Mouse (Mus musculus) liver, adult 2 months (tissue): Measurements from ENCODE around the gene Gnb3. TPM values are rescaled to one million over a fixed set of nuclear protein-coding genes. Genes with fewer than 3 reads are reported as not detected.

Source experiments
- DNase-seq: peaks from one replicate; pipeline ENCODE4 v3.0.0-alpha.2; 2011; ENCODE audit warnings: low read depth, low spot score; ENCODE audit errors: extremely low read depth
- H3K27ac ChIP-seq: fragments of 200-500 bp; replicated peaks from 2 replicates; pipeline ENCODE4 v1.5.1; 2012; ENCODE audit warnings: low read depth, mild to moderate bottlenecking, control low read depth, inconsistent platforms, low read length; ENCODE audit not compliant: insufficient read depth
- H3K27me3 ChIP-seq: fragments of 200-500 bp; 2 replicates; pipeline ENCODE4 v1.6.1; 2012; ENCODE audit warnings: mild to moderate bottlenecking, moderate library complexity, low read length, inconsistent platforms; ENCODE audit not compliant: control insufficient read depth, insufficient read depth
- H3K36me3 ChIP-seq: fragments of 200-500 bp; 2 replicates; pipeline ENCODE4 v1.6.1; 2012; ENCODE audit warnings: low read length, inconsistent platforms; ENCODE audit not compliant: control insufficient read depth, insufficient read depth
- H3K4me1 ChIP-seq: fragments of 200-500 bp; 2 replicates; pipeline ENCODE4 v1.6.1; 2011; ENCODE audit warnings: low read length; ENCODE audit not compliant: control insufficient read depth, insufficient read depth
- H3K4me3 ChIP-seq: fragments of 200-500 bp; 2 replicates; pipeline ENCODE4 v1.5.1; 2011; ENCODE audit warnings: low read depth, mild to moderate bottlenecking, control low read depth, low read length, moderate library complexity; ENCODE audit not compliant: insufficient read depth
- H3K79me2 ChIP-seq: fragments of 200-500 bp; 2 replicates; pipeline ENCODE4 v1.6.1; 2012; ENCODE audit warnings: inconsistent platforms, mild to moderate bottlenecking, low read length, moderate library complexity; ENCODE audit not compliant: control insufficient read depth, insufficient read depth
- H3K9ac ChIP-seq: fragments of 200-500 bp; 2 replicates; pipeline ENCODE4 v1.6.1; 2012; ENCODE audit warnings: low read depth, mild to moderate bottlenecking, control low read depth, inconsistent platforms, low read length
- CTCF ChIP-seq: fragments of 200-500 bp; IDR thresholded peaks from 2 replicates; pipeline ENCODE4 v1.5.1; 2011; ENCODE audit warnings: low read depth, low read length, control low read depth
- POLR2A ChIP-seq: fragments of 200-500 bp; IDR thresholded peaks from 2 replicates; pipeline ENCODE4 v1.6.1; 2011; ENCODE audit warnings: low read length, control low read depth; ENCODE audit not compliant: insufficient read depth; ENCODE audit errors: extremely low read depth
- WGBS: fragments of 180-500 bp; shearing (Covaris S2); methylation state at CpG from one replicate; pipeline ENCODE4 v1.1.7; 2018; 5-methylcytosine and 5-hydroxymethylcytosine counted together
- polyA plus RNA-seq: library from polyadenylated mRNA; depleted of rRNA; stranded (reverse); fragments of >200 nt; gene quantifications from 2 replicates; pipeline ENCODE4 v1.2.3, GENCODE M21; 2012
- total RNA-seq: library from RNA; depleted of rRNA; stranded (reverse); fragments of >200 nt; gene quantifications from 2 replicates; pipeline ENCODE4 v1.2.3, GENCODE M21; 2014

Gene Gnb3
- total and polyA plus RNA-seq, 2 experiments, result not detected

DNA sequence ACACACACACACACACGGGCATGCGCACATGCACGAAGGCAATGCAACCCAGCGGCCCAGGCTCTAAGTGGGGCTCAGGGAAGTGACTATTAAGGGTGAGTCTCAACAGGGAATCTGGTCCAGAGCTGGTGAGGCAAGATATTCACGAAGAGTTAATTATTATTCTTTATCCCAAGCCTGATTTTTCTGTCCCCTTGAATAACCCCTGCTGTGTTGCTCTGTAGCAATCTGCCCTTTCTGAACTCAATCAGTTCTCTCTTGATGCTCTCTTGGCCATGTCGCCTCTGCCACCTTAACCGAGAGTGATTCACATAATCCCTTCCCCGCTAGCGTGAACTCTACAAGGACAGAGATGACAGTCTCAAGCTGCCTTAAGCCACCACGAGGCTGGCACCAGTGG lies 43.3 kb upstream of the Gnb3 start:
- 40% methylated on average over 10 of the region's 10 CpGs for WGBS
- TF ChIP-seq CTCF, result no peak
- no peak for TF ChIP-seq POLR2A
- Histone ChIP-seq H3K9ac (no peak overlapping the region), H3K4me3 (no peak overlapping the region), H3K4me1 (peaks cover 10% of the 10 kb centered on the region), H3K79me2 (no peaks in the 10 kb centered on the region), H3K36me3 (no peaks in the 10 kb centered on the region), H3K27me3 (no peaks in the 10 kb centered on the region), H3K27ac (peak overlapping the region; percentile 79)
- DNase-seq, result peak; percentile 95

DNA sequence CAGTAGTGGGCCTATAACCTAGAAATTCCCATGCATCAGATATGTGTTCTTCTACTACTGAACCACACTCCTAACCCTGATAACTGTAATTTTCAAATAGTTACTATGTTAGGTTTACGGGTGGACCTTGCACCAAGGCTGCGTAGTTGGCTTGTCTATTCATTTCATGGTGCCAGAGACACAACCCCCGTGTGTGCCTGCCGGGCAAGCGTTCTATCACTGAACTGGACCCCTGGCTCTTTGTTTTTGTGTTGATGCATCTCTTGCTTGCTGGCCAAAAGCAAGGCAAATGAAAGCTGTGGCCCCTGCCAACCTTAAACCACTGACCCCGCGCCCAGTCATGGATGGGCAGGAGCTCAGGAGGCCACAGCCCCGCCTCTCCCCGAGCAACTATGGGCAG lies 41.7 kb upstream of the Gnb3 start:
- no peaks in the 10 kb centered on the region for H3K36me3 ChIP-seq
- H3K27me3 ChIP-seq, result no peaks in the 10 kb centered on the region
- no peaks in the 10 kb centered on the region for H3K79me2 ChIP-seq
- H3K9ac ChIP-seq, result peak overlapping the region; percentile 40
- DNase-seq, result peak; percentile 95
- peak overlapping the region; percentile 83 for H3K27ac ChIP-seq
- H3K4me3 ChIP-seq, result peak overlapping the region; percentile 12; the same call in 1 of the 2 replicates
- peaks cover 10% of the 10 kb centered on the region for H3K4me1 ChIP-seq
- 48% methylated on average over 9 of the region's 9 CpGs for WGBS
- TF ChIP-seq POLR2A (no peak), CTCF (no peak)

DNA sequence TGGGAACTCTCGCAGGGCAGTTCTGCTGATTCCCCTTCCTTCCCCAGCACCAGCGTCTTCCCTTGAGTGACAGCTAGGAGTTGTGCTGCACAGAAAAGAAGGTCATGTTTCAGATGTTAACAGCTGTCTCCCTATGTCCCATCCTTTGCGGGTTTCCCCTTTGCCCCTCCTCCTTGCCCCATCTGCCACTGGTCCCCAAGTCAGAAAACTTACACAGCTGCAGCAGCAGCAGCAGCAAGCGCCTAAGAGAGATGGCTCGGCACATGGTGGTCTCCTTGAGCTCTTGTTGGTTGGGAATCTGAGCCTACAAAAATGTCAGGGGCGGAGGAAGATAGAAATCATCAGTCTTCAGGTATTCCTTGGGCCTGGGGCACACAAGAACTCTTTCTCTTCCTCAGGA lies 39.3 kb upstream of the Gnb3 start:
- Histone ChIP-seq H3K79me2 (no peaks in the 10 kb centered on the region), H3K27me3 (no peaks in the 10 kb centered on the region), H3K36me3 (no peaks in the 10 kb centered on the region), H3K4me3 (no peak overlapping the region), H3K4me1 (peaks cover 10% of the 10 kb centered on the region), H3K9ac (no peak overlapping the region), H3K27ac (no peak overlapping the region)
- 63% methylated on average over 6 of the region's 6 CpGs for WGBS
- DNase-seq, result no peak
- TF ChIP-seq CTCF (no peak), POLR2A (no peak)

DNA sequence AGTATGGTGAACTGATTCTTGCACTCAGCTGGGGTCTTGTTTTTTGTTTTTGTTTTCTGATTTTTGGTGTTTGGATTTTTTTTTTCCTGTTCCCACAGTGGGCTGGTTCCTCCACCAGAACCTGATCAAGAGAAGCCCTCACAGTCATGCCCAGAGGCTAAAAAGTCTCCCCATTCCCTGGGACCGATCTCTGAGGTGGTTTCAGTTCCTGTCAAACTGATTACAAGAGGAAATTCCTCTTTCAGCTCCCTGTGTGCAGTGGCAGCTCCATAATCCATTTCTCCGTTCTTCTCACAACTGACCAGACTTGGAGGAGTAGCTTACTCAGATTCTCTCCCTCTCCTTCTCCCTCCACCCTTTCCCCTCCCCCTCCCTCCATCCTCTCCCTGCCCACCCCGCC lies 34.3 kb upstream of the Gnb3 start:
- no peak overlapping the region for H3K27ac ChIP-seq
- no peaks in the 10 kb centered on the region for H3K36me3 ChIP-seq
- 58% methylated on average over 2 of the region's 3 CpGs for WGBS
- H3K4me3 ChIP-seq, result no peak overlapping the region
- no peak for TF ChIP-seq POLR2A
- TF ChIP-seq CTCF, result no peak
- H3K4me1 ChIP-seq, result peaks cover 3% of the 10 kb centered on the region; the same call in 1 of the 2 replicates
- H3K79me2 ChIP-seq, result no peaks in the 10 kb centered on the region; the same call in 1 of the 2 replicates
- no peak for DNase-seq
- H3K27me3 ChIP-seq, result no peaks in the 10 kb centered on the region
- no peak overlapping the region for H3K9ac ChIP-seq

DNA sequence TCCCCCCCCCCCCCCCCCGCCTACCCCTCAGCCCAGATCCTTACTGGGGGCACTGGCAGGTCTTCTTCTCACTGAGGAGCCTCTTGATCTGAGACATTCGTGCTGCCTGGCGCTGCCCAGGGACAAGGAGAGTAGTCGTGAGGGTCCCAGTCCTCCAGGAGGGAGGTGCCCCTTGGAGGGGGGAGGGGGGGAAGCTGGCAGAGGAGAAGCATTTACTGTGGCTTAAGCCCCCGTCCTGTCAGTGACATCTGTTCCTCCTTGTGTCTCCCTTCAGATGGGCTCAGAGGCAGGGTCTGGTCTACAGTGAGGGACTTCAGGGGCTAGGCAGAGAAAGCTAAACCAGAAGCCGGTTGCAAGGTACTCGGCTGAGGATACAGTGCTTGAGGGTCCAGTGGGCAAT lies 26.5 kb upstream of the Gnb3 start:
- Histone ChIP-seq H3K27ac (no peak overlapping the region), H3K4me1 (no peaks in the 10 kb centered on the region), H3K9ac (no peak overlapping the region), H3K79me2 (no peaks in the 10 kb centered on the region; the same call in 1 of the 2 replicates), H3K27me3 (no peaks in the 10 kb centered on the region), H3K4me3 (no peak overlapping the region), H3K36me3 (no peaks in the 10 kb centered on the region)
- DNase-seq, result no peak
- 83% methylated on average over 7 of the region's 7 CpGs for WGBS
- no peak for TF ChIP-seq CTCF

DNA sequence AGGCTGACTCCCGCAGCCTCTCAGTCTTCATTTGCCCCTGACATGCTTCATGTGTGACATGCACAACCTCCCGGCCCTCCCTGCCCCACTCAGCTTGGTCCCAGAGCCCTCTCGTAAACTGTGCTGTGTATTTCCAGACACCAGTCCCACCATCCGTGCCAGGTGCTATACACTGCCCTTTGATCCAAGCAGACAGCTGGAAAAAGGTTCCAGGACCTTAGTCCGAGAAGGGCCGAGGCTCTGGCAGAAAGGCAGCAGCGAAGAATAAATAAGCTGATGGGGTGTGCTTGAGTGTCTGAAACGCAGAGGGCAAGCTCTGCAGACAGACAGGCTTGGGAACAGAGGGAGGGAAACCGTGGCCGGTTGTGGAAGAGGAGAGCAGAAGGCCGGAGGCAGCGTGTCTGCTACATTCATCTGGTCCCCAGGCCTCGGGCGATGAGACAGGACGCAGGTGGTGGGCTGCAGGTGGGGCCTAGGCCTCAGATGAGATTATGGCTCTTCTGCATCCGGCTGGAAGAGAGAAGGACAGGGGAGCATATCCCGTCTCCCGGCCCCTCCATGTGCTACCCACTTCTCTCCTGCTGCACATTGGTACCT lies 25.8 kb upstream of the Gnb3 start:
- no peak for DNase-seq
- Histone ChIP-seq H3K27me3 (no peaks in the 10 kb centered on the region), H3K36me3 (no peaks in the 10 kb centered on the region), H3K27ac (no peak overlapping the region), H3K4me3 (no peak overlapping the region), H3K9ac (no peak overlapping the region), H3K4me1 (no peaks in the 10 kb centered on the region), H3K79me2 (no peaks in the 10 kb centered on the region)
- WGBS, result 80% methylated on average over 18 of the region's 18 CpGs
- TF ChIP-seq CTCF (no peak), POLR2A (no peak)
